Mouse (Mus musculus): ENCODE results near the gene Mgrn1.

The Mgrn1 gene

DNA sequence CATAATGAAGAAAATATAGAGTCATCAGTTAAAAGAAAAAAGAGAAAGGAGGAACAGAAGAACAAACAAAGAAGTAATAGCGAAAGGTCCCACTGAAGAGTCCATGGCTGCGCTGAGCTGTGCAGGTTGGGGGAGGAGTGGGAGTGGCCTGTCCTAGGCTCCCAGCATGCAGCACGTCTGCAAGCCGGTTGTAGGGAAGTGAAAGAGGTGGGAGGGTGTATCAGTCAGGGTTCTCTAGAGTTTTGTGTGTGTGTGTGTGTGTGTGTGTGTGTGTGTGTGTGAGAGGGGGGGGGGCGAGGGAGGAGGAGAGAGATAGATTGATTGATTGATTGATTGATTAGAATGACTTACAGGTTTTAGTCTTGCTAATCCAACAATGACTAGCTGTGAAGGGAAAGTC, 21.9 kb downstream of the Mgrn1 start:
- DNase-seq (ENCODE audit: low spot score in 2 of 2), result no peak

DNA sequence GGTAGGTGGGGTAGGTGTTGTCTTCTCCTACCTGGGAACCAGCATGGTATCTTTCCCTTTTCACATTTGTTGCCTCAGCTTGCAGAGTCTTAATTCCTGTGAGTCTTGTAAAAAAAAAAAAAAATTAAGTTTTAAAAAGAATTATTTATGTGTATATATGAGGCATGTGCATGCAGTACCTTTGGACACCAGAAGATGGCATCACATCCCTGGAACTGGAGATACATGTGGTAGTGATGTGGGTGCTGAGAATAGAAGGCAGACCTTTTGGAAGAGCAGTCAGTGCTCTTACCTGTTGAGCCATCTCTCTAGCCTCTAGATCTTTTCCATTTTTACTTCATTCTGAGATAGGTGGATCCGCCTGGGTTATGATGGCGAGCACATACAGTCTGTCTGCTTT, 23.7 kb downstream of the Mgrn1 start:
- DNase-seq (ENCODE audit: low spot score in 2 of 2), result no peak

DNA sequence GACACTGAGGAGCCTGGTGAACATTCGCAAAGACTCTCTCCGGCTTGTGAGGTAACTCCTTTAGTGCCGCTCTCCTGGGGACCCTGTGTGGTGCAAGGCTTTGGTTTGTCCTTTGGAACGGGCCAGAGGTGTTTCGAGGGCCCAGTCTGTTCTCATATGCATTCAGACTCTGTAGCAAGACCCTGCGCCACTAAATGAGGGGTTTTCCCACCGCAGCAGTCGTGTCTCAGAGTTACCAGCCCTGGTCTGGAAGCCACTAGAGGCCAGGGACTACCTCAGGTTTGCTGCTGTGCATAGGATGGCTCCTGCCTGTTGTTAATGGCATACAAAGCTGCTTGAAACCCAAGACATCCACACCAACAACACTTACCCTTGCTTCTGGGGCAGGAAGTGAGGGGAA, 24.7 kb downstream of the Mgrn1 start:
- no peak for DNase-seq (ENCODE audit: low spot score in 2 of 2)

DNA sequence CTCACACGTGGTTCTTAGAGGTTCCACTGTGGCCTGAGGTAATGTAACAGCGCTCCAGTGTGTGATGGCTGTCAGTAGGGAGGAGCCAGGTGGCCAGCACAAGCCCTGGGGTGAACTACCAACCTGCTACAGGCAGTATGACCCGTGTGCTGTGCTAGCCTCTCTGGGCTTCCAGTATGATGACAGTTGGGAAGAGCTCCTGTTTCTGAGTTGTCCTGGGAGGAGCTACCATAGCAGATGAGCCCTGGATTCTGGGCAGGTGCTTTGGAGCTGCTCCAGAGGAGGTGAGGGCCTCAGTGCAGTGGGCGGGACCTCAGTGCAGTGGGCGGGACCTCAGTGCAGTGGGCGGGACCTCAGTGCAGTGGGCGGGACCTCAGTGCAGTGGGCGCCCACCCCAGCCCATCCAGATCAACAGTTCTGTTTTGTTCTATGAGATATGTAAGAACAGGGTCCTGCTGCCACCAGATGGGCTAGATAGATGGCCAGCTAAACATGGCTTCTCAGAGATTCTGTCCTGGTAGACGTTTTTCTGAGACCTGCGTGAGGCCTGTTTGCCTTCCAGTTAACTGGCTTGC, 26.1 kb downstream of the Mgrn1 start:
- DNase-seq (ENCODE audit: low spot score in 2 of 2), result no peak

DNA sequence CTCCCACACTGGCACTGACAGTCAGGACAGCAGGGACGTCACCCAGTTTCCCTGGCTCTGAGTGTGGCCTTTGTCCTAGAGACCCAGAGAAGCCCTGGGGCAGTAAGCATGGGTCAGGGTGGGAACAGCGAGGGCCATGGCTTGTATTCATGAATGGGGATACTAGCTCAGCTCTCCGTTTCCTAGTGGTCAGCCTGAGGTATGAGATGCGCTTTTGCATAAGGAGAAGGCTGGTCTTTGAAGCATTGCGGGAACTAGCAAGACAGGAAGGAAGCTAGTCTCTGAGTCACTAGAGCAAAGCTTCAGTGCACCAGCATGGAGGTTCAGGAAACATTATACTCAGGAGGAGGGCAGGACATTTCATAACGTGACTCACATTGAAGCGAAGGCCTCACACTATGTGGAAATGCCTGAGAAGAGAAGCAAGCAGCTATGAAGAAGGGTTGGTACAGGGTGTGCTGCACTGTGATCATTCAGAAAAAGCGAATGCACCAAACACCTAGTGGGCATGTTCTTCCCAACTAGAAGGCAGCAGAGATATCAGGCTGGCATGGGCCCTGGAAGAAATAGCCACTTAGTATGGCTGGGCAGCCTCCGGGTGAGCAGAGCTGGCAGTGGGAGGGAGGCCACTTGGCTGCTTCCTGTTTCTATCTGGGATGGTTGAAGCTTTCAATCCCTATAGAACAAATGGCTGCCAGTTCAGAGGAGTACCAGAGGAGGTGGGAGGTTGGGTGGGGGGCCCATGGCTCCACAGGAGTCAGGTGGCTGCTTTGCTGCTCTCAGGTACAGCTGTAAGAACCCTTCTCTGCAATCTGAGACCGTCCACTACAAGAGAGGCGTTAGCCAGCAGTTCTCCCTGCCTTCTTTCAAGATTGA, 27.1 kb downstream of the Mgrn1 start:
- no peak for DNase-seq (ENCODE audit: low spot score in 2 of 2)

DNA sequence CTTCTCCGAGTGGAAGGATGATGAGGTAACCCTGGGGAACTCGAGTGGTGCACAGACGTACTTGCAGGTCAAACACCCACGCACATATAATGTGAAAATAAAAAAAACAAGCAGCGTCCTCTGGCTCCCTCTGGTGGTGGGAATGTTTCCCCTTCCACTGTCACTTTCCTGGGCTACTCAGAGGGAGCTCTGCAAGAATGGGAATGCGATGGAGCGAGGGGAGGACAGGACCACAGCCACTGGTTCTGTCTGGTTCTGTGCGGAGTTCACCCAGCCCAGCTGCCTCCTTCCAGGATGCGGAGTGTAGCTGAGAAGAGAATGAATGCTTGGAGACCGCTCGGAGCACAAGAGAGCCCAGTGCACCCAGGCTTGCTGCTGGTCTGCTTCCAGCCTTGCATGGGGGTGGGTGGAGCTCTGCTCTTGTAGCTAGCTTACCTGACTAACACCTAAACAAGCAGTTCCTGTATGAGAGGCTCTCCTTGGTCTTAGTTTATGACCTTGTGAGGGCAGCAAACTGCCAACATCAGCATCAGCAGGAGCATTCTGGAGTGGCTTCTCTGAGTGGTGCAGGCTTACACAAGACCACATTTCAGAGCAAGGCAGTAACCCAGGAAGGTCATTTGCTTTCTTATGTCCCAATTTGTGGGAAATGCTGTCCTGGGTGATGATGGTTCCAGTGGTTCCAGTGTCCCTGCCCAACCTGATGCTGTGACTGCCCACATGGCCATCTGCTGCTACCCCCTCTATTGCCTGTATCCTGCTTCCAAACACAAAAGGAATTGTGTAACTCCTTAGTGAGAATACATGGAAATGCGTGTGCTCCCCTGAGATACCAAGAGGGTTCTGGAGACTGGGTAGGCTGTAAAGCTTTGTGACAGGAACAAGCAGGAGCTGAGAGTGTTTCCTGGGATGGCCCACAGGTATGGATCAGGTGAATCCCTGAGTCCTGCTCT, 28.0 kb downstream of the Mgrn1 start:
- DNase-seq (ENCODE audit: low spot score in 2 of 2), result peak; percentile 80 to 87

DNA sequence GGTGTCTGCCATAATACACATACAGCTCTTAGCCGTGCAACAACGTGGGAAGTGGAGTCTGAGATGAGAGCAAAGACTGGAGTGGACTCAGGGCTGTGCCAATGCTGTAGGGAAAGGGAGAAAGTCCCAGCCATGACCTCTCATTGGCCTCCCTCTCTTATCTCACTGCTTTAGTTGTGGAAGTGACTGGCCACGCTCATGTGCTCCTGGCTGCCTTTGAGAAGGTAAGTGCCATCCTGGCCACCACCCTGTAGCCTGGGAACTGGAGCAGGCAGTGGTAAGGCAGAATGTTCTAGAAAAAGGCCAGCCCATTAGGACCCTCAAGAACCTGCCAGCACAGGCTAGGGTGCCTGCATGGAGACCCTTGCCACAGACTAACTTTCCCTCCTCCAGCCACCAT, 29.9 kb downstream of the Mgrn1 start:
- no peak for DNase-seq (ENCODE audit: low spot score in 2 of 2)

DNA sequence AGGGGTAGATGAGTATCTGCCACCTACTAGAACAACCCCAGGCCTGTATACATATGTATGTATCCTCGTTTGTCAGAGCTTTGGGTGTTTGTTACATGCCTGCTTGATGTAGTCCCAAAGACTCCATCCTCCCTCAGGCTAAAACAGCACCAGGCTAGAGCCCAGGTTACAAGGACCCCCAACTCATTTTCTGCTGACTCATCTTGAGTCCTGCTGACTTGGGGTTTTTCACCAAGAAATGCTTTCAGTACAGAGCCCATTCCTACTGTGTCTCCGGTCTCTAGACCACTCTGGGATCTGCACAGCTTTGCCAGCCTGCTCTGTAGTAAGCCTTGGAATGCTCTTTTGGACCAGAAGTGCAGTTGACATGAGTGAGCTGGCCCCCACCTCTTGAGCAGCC, 30.6 kb downstream of the Mgrn1 start:
- DNase-seq (ENCODE audit: low spot score in 2 of 2), result no peak

DNA sequence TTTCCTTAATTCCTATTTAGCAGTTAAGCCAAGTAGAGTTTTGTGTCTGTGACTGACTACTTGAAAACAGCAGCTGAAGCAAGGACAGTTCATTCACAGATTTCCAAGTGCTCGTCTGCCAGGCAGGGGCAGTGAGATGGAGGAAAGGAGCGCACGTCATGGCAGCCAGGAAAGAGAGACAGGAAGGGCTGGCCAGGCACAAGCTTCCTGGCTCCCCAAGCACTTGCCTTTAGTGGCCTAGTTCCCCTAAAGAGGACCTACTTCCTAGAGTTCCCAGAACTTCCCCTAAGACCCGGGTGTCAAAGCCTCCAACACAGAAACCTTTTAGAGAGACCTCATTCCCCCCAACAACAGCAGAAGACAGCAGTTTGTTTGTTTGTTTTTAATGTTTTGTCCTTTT, 34.5 kb downstream of the Mgrn1 start:
- no peak for DNase-seq (ENCODE audit: low spot score in 2 of 2)

DNA sequence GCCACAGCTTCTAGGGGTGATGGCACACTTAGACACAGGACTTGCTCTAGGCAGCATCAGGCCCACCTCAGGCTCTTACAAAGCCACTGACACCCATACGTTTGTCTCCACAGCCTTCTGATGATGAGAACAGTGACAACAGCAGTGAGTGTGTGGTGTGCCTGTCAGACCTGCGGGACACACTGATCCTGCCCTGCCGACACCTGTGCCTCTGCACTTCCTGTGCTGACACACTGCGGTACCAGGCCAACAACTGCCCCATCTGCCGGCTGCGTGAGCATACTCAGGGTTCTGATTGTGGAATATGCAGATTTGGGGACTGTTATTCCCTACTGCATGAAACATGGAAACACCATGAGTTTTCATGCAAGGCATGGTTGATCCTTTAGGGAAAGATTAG, 36.4 kb downstream of the Mgrn1 start:
- DNase-seq (ENCODE audit: low spot score in 2 of 2), result no peak

DNA sequence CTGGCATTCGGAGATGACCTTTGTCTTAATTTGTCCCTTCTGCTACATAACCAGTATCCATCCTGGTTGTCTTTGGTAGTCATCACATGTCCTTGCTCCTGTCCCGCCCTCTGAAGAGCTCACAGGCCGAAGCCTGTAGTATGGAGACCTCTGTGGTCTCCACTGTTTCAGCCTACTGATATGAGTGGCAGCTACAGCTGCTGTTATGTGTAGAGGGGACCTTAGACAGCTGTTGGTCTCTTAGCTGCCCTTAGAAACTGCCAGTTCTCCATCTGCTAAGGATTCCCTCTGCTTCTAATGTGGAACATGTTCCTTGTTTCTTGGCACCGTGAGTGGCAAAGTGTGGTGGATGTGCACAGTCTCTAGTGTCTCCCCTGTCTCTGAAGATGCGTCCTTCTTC, 37.9 kb downstream of the Mgrn1 start:
- no peak for DNase-seq (ENCODE audit: low spot score in 2 of 2)

DNA sequence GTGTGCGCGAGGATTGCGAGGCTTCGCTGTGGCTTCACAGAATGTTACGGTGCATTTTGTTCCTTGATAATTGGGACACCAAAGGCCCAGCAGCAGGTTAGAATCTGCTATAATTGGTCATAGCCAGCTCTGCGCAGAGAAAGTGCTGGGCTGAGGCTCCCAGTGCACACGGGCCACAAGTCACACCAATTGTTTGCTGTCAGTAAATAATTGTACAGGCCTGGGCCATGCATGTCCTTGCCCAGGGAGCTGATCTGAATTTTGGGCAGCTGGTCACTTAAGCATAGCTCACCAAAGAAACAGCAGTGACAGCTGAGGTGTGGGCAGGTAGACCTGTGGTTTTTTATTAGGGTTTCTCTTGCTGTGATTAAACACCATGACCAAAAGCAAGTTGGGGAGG, 41.9 kb downstream of the Mgrn1 start:
- no peak for DNase-seq (ENCODE audit: low spot score in 2 of 2)

DNA sequence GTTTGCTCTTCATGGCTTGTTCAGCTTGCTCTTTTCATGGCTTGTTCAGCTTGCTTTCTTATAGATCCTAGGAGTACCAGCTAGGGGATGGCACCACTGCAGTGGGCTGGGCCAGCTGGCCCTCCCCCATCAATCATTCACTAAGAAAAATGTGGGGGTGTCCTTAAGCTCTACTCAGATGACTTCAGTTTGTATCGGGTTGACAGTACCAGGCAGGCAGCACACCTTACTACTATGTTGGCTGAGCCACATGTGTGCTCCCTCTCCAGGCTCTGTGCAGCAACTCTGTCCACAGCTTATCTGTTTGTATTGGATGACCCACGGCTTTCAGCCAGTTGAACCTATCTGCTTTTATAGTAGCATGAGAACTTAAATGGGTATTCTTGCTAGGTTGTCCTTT, 42.4 kb downstream of the Mgrn1 start:
- DNase-seq (ENCODE audit: low spot score in 2 of 2), result no peak

DNA sequence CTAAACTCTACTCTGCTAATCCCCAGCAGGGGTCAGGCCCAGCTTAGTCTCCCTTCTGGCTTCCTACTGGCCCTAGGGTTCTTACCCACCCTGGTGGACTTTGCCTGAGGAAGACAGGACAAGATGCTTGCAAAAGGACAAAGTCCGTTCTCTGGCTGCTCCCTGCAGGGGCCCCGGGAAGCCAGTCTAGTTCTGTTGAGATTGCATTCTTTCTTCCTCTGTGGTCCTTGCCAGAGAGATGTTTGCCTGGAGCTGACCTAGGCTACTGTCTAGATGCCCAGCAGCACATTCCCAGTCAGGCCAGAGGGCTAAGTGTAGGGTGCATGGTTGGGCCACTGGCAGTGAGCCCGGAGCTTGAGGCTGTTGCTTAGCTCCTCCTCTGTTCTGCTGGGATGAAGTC, 46.4 kb downstream of the Mgrn1 start:
- DNase-seq (ENCODE audit: low spot score in 2 of 2), result no peak

DNA sequence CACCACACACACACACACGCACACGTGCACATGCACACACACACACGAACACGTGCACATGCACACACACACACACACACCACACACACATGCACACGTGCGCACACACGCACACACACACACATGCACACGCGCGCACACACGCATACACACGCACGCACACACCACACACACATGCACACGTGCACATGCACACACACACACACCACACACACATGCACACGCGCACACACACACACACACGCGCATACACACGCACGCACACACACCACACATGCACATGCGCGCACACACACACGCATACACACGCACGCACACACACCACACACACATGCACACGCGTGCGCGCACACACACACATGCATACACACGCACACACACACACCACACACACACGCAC, 49.4 kb downstream of the Mgrn1 start:
- DNase-seq (ENCODE audit: low spot score in 2 of 2), result no peak

DNA sequence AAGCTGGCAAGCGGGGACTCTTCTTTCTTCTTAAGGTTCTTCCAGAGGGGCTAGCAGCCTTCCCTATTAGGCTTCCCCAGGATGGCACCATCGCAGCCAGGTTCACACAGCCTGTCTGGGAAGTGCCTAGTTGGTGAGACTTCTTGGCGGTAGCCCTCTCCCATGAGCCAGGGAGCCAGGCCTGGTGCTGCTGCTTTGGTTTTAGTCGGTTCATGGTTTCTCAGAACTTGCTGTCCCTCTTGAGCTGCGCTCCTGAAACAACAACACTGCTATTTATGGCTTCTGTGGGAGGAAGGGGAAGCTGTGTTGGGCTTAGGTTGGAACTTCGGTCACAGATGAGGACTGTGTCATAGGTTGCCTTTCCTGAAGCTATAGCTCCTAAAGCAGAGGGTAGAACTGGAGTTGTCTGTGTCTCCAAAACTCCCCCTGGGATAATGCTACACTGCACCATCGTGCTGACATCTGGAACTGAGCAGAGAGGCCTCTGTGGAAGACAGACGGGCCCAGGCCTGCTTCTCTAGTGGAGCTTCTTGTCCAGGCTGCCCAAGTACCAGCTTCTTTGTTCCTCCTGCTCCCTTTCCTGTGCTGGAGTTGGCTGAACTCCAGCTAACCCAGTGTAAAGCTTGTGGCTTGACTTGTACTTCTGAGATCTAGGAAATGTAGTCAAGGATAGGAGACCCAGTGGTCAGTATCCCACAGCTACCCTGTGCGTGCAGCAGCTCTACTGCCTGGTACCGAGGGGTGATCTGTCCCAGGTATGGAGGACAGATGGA, 50.1 kb downstream of the Mgrn1 start:
- no peak for DNase-seq (ENCODE audit: low spot score in 2 of 2)

DNA sequence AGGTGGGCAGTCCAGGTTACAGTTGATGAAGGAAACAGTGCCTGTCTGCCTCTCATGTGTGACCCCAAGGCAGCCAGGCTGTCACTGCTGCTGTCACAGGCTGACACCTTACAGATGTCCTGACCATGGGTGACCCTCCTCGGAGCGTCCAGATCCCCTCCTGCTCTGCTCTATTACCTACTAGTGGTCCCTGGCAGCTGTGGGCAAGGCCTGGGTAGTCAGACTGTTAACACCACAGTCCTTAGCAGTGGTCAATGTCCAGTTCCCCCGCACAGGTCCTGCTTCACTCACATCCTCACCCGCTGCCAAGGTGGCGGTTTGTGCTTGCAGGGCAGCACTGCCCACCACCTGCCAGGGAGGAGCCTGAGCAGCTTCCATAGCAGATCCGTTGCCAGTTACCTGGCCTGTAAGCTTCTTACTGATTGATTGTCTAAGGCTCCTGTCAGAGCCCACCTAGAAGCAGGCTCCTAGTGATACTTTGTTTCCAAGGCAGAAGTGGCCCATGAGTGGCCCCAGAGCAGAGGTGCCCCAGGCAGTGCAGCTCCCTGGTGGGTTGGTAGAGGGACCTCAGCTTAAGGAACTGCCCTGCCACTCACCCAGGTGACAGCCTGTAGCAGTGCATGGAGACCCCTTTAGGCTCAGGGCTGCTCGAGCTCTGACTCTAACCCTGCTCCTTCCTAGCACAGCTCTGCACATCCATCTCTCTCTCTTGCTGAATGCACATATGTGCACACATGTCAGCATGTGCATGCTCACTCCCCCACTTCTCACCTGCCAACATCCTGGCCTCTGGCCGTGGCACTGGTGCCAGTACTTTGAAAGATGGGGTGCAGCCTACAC, 51.5 kb downstream of the Mgrn1 start:
- DNase-seq (ENCODE audit: low spot score in 2 of 2), result no peak

DNA sequence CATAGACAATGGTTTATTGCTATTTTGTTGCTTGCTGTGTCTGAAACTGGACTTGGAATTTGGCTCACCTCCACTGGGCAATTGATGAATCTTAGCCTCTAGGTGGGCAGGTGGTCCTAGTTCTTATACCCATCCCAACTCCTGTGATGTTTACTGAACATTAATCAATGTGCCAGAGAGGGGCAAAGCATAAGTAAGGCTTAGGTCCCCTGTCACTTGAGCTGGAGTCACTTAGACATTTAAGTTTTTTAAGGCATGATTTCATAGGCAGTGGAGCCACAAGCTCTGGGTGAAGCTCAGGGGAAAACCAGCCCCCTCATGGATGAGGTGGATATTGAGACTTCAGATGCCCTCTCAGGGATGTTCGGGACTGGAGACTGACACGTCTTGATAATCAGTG, 52.4 kb downstream of the Mgrn1 start, which contains the start of gene Nudt16l1:
Gene Nudt16l1, plus strand, starts transcription at position 301 of the 400 bp plus-strand sequence.
- no peak for DNase-seq (ENCODE audit: low spot score in 2 of 2)

DNA sequence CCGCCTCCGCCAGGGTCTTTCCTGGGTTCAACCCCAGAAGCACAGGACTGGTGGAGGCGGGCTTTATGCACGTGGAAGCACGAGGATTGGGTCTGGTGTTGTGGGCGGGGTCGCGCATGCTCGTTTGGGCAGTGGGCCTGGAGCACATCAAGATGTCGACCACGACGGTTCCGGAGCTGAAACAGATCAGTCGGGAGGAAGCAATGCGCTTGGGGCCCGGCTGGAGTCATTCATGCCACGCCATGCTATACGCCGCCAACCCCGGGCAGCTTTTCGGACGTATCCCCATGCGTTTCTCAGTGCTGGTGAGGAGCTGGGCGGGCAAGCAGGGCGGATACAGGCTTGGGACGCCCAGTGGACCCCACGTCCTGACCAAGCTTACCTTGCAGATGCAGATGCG, 52.9 kb downstream of the Mgrn1 start:
- DNase-seq (ENCODE audit: low spot score in 2 of 2), result peak; percentile 94 to 95

DNA sequence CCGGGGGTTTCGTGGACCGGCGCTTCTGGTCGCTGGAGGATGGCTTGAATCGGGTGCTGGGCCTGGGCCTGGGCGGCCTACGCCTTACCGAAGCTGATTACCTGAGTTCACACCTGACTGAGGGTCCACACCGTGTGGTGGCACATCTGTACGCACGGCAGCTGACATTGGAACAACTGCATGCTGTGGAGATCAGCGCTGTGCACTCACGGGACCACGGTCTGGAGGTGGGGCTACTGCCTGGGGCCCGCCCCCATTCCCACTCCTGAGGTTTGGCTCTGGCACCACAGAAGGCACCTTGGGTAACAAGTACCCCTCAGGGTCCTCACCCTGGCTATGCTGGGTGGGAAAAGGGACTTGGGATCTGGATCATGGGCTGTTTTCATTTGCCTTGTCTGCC, 53.4 kb downstream of the Mgrn1 start:
- DNase-seq (ENCODE audit: low spot score in 2 of 2), result peak in 1 of 2 experiments; percentile 59
